Mouse (Mus musculus) heart, embryonic 14.5 days (tissue): ENCODE results near the gene Dennd2d. TPM values are rescaled to one million over a fixed set of nuclear protein-coding genes. Genes with fewer than 3 reads are reported as not detected.

ENCODE experiments used
- ATAC-seq: fragments of 200-750 bp; cut with Nextera tagmentation; 2 replicates; pipeline ENCODE4 v1.8.0; 2017; ENCODE audit warnings: low read depth, moderate TSS enrichment; ENCODE audit not compliant: insufficient number of reproducible peaks, insufficient read depth, low FRiP score
- H3K27ac ChIP-seq, 2 experiments: fragments of 200-500 bp in 1 of 2; fragments of 300-500 bp in 1 of 2; sonication (generic) in 1 of 2; replicated peaks in 1 of 2; 2 replicates each; pipeline ENCODE4 v1.5.1; 2012 to 2014; ENCODE audit warnings: low read depth in 2 of 2, low read length in 2 of 2, control low read depth in 1 of 2, mild to moderate bottlenecking in 1 of 2, mixed read lengths in 1 of 2; ENCODE audit not compliant: control insufficient read depth in 1 of 2, insufficient read depth in 1 of 2
- H3K27me3 ChIP-seq: fragments of 300-500 bp; sonication (generic); 2 replicates; pipeline ENCODE4 v1.6.1; 2014; ENCODE audit warnings: mild to moderate bottlenecking, low read length, control low read depth; ENCODE audit not compliant: control insufficient read depth, insufficient read depth
- H3K36me3 ChIP-seq: fragments of 300-500 bp; sonication (generic); 2 replicates; pipeline ENCODE4 v1.6.1; 2014; ENCODE audit warnings: mild to moderate bottlenecking, control low read depth, low read length, mixed read lengths; ENCODE audit not compliant: control insufficient read depth, insufficient read depth
- H3K4me1 ChIP-seq, 2 experiments: fragments of 200-500 bp in 1 of 2; fragments of 300-500 bp in 1 of 2; sonication (generic) in 1 of 2; 2 replicates each; pipeline ENCODE4 v1.6.1; 2012 to 2014; ENCODE audit warnings: low read length in 2 of 2, control low read depth in 1 of 2, mixed read lengths in 1 of 2; ENCODE audit not compliant: control insufficient read depth in 2 of 2, insufficient read depth in 2 of 2
- H3K4me2 ChIP-seq: fragments of 300-500 bp; sonication (generic); 2 replicates; pipeline ENCODE4 v1.6.1; 2014; ENCODE audit warnings: mild to moderate bottlenecking, low read length
- H3K4me3 ChIP-seq, 2 experiments: fragments of 200-500 bp in 1 of 2; fragments of 300-500 bp in 1 of 2; sonication (generic) in 1 of 2; 2 replicates each; pipeline ENCODE4 v1.5.1; 2012 to 2014; ENCODE audit warnings: low read length in 2 of 2, mild to moderate bottlenecking in 2 of 2, control low read depth in 1 of 2, low read depth in 1 of 2, moderate library complexity in 1 of 2; ENCODE audit not compliant: control insufficient read depth in 1 of 2, insufficient read depth in 1 of 2
- H3K9ac ChIP-seq: fragments of 300-500 bp; sonication (generic); 2 replicates; pipeline ENCODE4 v1.6.1; 2014; ENCODE audit warnings: mild to moderate bottlenecking, low read length
- H3K9me3 ChIP-seq: fragments of 300-500 bp; sonication (generic); 2 replicates; pipeline ENCODE4 v1.6.1; 2016; ENCODE audit warnings: low read length, control low read depth; ENCODE audit not compliant: control insufficient read depth
- WGBS: fragments of 180-500 bp; shearing (Covaris S2); extraction: QIAGEN DNeasy Blood & Tissue Kit; methylation state at CpG from one replicate; pipeline ENCODE4 v1.1.7; 2014; 5-methylcytosine and 5-hydroxymethylcytosine counted together
- polyA plus RNA-seq: library from polyadenylated mRNA; unstranded; fragments of >200 nt; fragmentation: Nextera tagmentation; extraction: Ambion mirVana; gene quantifications from 2 replicates; pipeline ENCODE4 v1.2.1, GENCODE M21; 2014

Gene Dennd2d
- polyA plus RNA-seq, 1 experiment from 2014 or later: 2.5 TPM

GRCm38 (mm10) chr3:106528032-106528431 is 45.8 kb downstream of the Dennd2d start:
- Histone ChIP-seq H3K36me3 (peaks cover 19% of the 10 kb centered on the region), H3K9me3 (no peaks in the 10 kb centered on the region), H3K9ac (no peak overlapping the region), H3K27ac (no peak overlapping the region), H3K27me3 (no peaks in the 10 kb centered on the region), H3K4me1 (no peaks in the 10 kb centered on the region), H3K4me3 (no peak overlapping the region), H3K4me2 (no peak overlapping the region)
- 92% methylated on average over 2 of the region's 2 CpGs for WGBS
- no peak for ATAC-seq

- no peak overlapping the region for H3K4me2 ChIP-seq
- H3K9ac ChIP-seq: no peak overlapping the region
- 90% methylated on average over 2 of the region's 2 CpGs for WGBS
- ATAC-seq: no peak
- H3K4me3 ChIP-seq: no peak overlapping the region
- no peaks in the 10 kb centered on the region for H3K27me3 ChIP-seq
- peaks cover 47% of the 10 kb centered on the region for H3K36me3 ChIP-seq
- no peak overlapping the region for H3K27ac ChIP-seq
- H3K9me3 ChIP-seq: no peaks in the 10 kb centered on the region
- H3K4me1 ChIP-seq: no peaks in the 10 kb centered on the region
Measured at GRCm38 (mm10) chr3:106533277-106533676, 51.1 kb downstream of the Dennd2d start.

DNA sequence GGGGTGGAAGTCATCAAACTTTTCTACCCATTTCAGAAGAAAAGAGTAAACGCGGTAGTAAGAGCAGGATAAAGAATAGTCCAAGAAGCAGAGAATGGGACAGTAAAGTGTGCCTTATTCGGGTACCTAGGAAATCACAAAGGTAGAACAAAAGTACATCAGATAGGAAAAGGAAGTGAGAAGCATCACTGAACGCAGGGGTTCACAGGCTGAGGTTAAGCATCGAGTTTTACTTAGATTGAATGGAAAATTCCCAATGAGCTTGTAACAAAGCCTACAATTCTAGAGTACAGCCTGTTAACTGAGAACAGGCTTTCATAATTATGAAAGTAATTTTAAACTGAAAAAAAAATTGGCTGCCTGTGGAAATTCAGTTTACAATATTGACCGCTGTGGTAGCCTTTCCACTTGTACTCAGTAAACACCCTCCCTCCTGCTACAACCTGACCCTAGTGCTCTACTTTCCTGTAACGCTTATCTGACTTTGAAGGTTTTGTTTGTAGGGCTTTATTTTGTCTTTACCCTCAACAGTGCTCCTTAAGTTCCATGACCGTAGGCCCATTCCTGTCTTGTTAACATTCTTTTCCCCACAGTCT is 62.6 kb downstream of the Dennd2d start:
- H3K27ac ChIP-seq: no peak overlapping the region
- H3K4me3 ChIP-seq: no peak overlapping the region
- no peaks in the 10 kb centered on the region for H3K9me3 ChIP-seq
- H3K4me1 ChIP-seq: peaks cover 0 to 15% of the 10 kb centered on the region in 2 experiments; a peak in 1 of 4 replicates
- WGBS: 85% methylated on average over 8 of the region's 8 CpGs
- H3K9ac ChIP-seq: no peak overlapping the region
- no peaks in the 10 kb centered on the region for H3K36me3 ChIP-seq
- H3K4me2 ChIP-seq: no peak overlapping the region
- no peak for ATAC-seq
- H3K27me3 ChIP-seq: no peaks in the 10 kb centered on the region

DNA sequence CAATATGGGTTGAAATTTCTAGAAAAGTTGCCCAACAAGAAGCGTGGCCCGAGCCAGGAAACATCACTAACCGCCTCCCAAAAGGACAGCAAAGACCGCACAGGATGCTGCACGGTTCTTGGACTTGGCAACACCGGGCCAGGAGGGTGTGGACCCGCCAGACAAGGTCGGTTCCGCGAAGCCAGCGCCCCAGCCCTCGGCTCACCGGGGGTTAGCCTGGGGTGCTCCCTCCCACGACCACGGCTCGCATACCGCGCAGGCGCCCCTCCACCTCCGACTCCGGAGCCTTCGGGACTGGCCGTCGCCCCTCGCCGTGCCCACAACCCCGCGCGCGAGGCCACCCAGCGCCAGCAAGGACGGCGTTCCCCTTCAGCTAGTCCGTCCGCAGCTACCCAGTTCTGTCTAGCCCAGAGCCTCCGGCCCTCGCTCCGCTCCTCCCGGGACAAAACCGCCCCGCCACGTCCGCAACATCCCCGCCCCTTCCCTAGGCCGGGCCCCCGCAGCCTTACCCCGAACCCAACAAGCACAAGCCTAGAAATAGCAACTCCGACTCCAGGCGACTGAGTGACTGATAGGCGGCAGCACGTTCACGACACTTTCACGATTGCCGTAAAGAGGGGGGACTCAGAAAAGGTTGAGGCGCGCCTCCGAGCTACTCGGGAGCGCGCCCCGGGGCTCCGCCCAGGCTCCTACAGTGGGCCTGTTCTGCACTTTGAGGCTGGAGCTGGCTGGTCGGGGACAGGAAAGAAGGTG is 65.1 kb downstream of the Dennd2d start, which contains the start of the genes Dram2 and Cept1:
Gene Dram2, plus strand, starts transcription at position 628 of the 753 bp plus-strand sequence.
Gene Cept1, minus strand, starts transcription at position 632 of the 753 bp plus-strand sequence.
- Histone ChIP-seq H3K9me3 (no peaks in the 10 kb centered on the region), H3K4me2 (peak within 1 kb of the TSS; percentile 85), H3K4me3 (peak within 1 kb of the TSS; percentile 91 to 95), H3K27ac (peak within 1 kb of the TSS; percentile 95 to 97), H3K27me3 (no peaks in the 10 kb centered on the region), H3K9ac (peak within 1 kb of the TSS; percentile 93), H3K4me1 (peaks cover 0 to 16% of the 10 kb centered on the region in 2 experiments; a peak in 1 of 4 replicates), H3K36me3 (peaks cover 5% of the 10 kb centered on the region)
- peak; percentile 94 for ATAC-seq
- 0% methylated on average over 63 of the region's 63 CpGs for WGBS

GRCm38 (mm10) chr3:106547924-106548539 is 65.8 kb downstream of the Dennd2d start:
- WGBS: under 1% methylated on average over 27 of the region's 27 CpGs
- ATAC-seq: peak; percentile 38; the same call in 1 of the 2 replicates
- H3K4me2 ChIP-seq: peak overlapping the region; percentile 85

GRCm38 (mm10) chr3:106548971-106549370 is 66.8 kb downstream of the Dennd2d start:
- H3K4me2 ChIP-seq: peak overlapping the region; percentile 85
- peaks cover 0 to 16% of the 10 kb centered on the region in 2 experiments; a peak in 1 of 4 replicates for H3K4me1 ChIP-seq
- ATAC-seq: no peak
- H3K4me3 ChIP-seq: peak overlapping the region in 1 of 2 experiments; percentile 91; a peak in 2 of 4 replicates
- peaks cover 21% of the 10 kb centered on the region for H3K36me3 ChIP-seq
- no peaks in the 10 kb centered on the region for H3K9me3 ChIP-seq
- H3K9ac ChIP-seq: peak overlapping the region; percentile 93; the same call in 1 of the 2 replicates
- WGBS: 45% methylated on average over 3 of the region's 3 CpGs
- no peak overlapping the region for H3K27ac ChIP-seq
- no peaks in the 10 kb centered on the region for H3K27me3 ChIP-seq

More at GRCm38 (mm10) chr3:106547924-106548539, 65.8 kb downstream of the Dennd2d start:
- H3K4me3 ChIP-seq: peak overlapping the region; percentile 91 to 95
- H3K9ac ChIP-seq: peak overlapping the region; percentile 93
- H3K27me3 ChIP-seq: no peaks in the 10 kb centered on the region
- no peaks in the 10 kb centered on the region for H3K9me3 ChIP-seq
- peaks cover 11% of the 10 kb centered on the region for H3K36me3 ChIP-seq
- peaks cover 0 to 16% of the 10 kb centered on the region in 2 experiments; a peak in 1 of 4 replicates for H3K4me1 ChIP-seq
- peak overlapping the region; percentile 95 to 97 for H3K27ac ChIP-seq
